Mouse (Mus musculus) lung, postnatal 14 days (tissue): ENCODE data around the gene Jarid2.

Experiments used
- DNase-seq: peaks from one replicate; pipeline ENCODE4 v3.0.0; 2021

The Jarid2 gene

GRCm38 (mm10) chr13:44921721-44922120 lies 192.4 kb downstream of the Jarid2 start:
- DNase-seq, result no peak

GRCm38 (mm10) chr13:44924042-44924441 lies 194.8 kb downstream of the Jarid2 start:
- no peak for DNase-seq

- no peak for DNase-seq
Measured at GRCm38 (mm10) chr13:44925173-44925572, 195.9 kb downstream of the Jarid2 start.

GRCm38 (mm10) chr13:44926311-44926710 lies 197.0 kb downstream of the Jarid2 start:
- no peak for DNase-seq

DNA sequence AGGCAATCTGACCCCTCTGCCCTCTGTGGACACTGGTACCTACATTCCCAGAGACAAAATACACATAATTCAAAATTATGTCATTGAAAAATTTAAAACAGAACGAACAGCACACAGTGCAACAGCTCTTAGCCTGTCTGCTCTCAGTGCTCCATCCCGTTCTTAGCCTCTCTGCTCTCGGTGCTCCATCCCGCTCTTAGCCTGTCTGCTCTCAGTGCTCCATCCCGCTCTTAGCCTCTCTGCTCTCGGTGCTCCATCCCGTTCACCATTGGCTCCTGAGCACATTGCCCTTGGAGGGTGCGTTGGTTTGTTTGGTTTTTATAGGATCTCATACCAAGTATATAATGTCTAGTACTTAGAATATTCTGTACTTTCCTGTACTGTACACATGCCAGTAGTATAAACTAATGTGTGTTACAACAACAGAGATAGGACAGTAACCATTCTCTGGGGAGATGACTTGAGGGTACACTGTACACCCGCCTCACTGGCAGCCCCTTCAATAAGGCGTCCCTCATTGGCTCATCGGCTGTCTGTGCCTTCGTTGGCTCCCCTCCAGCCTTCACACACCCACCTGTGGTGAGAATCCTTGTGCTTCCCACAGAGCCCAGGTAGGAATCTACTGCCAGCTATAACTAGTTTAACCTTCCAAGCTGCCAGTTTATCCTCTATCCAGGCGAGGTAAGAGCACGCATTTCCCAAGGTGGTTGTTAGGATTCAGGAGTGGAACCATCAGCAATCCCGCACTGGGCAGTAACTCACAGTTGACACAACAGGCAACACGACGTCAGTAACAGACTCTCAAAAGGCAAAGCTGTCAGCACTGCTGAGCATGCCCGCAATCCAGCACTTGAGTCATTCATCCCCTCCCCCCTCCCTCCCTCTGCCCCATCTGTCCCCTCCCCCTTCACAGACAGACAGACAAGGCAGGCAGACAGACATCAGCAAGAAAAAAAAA lies 203.3 kb downstream of the Jarid2 start:
- no peak for DNase-seq

- DNase-seq, result no peak
Measured at GRCm38 (mm10) chr13:44933575-44933974, 204.3 kb downstream of the Jarid2 start.

- DNase-seq, result no peak
Measured at GRCm38 (mm10) chr13:44937681-44938080, 208.4 kb downstream of the Jarid2 start.

- DNase-seq, result no peak
Measured at GRCm38 (mm10) chr13:44939326-44940035, 210.2 kb downstream of the Jarid2 start.

DNA sequence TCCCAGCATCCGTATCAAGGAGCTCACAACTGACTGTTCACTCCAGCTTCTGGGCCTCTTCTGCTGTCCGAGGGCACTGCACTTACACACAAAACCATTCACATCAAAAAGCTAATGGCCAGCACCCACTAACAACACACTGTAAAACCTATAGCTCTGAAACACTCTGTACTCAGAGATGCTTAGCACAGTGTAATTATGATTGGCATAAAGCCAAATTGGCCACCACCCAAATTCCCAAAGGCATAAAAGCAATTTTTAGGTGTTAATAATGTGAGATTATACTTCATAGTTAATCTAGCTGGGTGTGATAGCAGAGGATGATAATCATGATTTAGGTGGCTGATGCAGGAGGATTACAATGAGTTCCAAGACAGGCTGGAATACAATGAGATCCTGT lies 214.3 kb downstream of the Jarid2 start:
- DNase-seq, result no peak

GRCm38 (mm10) chr13:44946880-44947635 lies 217.8 kb downstream of the Jarid2 start:
- DNase-seq, result no peak

DNA sequence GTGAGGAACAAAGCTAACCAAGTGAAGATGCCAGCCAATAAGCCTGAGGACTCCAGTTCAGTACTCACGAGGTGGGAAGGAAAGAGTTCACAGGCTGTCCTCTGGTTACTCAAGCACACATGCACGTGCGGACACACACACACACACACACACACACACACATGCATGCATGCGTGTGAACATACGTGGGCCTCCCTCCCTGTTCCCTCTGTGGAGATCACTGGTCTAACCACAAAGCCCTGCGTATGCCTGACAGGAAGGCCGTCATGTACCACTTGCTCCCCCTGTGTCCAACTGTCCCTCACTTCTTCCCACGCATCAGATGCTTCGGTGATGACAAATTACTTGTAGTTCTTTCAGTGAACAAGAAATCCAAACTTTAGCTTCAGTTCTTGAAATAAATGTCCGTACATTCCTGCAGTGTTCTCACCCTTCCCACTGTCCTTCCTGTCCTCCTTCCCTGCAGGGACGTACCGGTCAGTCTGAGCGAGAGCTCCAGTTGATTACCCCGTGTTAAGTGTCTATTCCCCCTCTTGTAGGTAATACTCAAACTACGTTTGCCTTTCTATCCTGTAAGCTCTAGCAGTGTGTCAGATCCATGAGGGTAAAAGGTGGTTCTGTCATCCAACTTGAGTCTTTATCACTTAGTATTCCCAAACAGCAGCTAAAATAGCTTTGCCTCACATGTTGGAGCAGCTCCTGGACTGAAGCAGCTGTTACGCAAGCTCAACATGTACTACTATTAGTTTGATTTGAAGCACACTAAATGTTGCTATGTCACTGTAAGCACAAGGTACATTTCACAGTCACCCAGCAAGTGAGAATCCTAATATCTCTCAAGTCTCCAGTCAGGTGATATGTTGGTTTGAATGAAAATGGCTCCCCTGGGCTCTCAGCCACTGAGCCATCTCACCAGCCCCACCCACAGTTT lies 219.3 kb downstream of the Jarid2 start:
- no peak for DNase-seq

DNA sequence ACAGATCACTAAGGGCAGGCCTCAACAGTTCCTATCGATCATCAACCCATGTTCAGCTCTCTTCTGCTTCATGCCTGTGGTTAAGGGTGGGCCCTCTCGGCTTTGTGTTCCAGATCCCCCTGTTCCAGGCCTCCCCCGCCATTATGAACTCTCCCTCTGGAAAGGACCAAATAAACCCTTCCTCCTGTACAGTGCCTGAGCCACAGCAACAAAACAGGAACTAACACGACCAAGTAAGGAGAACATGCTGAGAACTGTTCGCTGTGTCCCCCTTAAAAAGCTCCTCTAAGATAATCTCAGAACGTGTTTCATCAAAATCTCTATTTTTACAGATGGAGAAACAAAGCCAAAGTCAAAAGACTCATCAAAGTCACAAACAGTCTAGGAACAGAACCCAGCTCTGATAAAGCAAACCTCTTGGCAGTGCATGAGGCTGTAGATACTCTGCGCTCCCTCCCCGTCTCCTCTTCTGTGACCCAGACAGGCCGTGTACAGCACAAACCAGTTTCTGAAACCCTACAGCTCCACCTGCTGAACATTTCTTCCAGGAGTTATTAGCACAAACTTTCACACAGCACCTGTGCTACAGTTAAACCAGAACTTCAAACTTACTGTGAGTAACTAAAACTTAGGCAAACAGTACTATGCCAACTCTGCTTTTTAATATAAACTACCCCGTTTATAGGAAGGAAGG lies 223.3 kb downstream of the Jarid2 start:
- peak; percentile 35 for DNase-seq

- no peak for DNase-seq
Measured at GRCm38 (mm10) chr13:44953546-44954231, 224.4 kb downstream of the Jarid2 start.

GRCm38 (mm10) chr13:44954232-44954568 lies 224.9 kb downstream of the Jarid2 start:
- no peak for DNase-seq

DNA sequence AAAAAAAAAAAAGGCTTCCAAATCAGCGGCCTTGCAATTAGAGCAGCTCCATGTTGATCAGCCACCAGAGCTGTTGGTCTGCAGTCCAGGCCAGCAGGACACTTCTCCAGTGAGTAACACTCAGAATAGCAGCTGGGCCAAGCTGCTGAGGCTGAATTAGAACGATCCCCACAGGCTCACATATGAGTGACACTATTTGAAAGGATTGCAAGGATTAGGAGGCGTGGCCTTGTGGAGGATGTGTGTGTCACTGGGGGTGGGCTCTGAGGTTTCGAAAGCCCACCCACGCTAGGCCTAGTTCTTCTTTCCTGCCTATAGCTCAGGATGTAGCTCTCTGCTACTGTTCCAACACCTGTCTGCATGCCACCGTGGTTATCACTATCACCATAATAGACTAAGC lies 226.5 kb downstream of the Jarid2 start:
- DNase-seq, result no peak

DNA sequence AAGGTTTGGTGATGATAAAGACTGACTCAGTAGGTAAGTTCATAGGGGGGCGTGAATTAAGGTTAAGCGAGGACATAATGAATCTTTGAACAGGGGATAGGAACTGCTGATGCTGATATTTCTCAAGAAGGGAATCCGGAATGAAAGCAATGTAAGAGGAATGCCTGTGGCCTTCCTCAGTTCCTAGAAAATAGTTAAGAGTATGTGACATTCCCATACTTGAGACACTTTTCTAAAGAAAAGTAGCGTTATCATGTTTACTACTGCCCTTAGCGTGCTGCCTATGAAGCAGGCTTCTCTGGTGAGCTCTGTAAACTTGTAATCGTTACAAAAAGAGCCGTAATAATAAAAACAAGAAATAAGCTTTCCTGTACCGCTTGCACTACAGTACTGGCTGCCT lies 227.8 kb downstream of the Jarid2 start:
- DNase-seq, result no peak

GRCm38 (mm10) chr13:44960542-44961291 lies 231.4 kb downstream of the Jarid2 start:
- DNase-seq, result no peak
